Mouse (Mus musculus) ES-E14 (cell line): ENCODE data around the gene Noxo1. TPM values are rescaled to one million over a fixed set of nuclear protein-coding genes. Genes with fewer than 3 reads are reported as not detected.
"Not testable (repeated sequence)": the region's sequence is repeated elsewhere in the genome, so short reads cannot be mapped to it uniquely, and the experiment has no call there.

Experiments
- DNase-seq: peaks from one replicate; pipeline ENCODE4 v3.0.0-alpha.2; 2013; ENCODE audit warnings: low read depth, low spot score
- H3K27ac ChIP-seq: 2 replicates; pipeline ENCODE4 v1.5.1; 2012; ENCODE audit warnings: low read depth, mild to moderate bottlenecking, low read length, moderate library complexity, mixed read lengths; ENCODE audit not compliant: poor library complexity, insufficient read depth, severe bottlenecking
- H3K36me3 ChIP-seq: 2 replicates; pipeline ENCODE4 v1.6.1; 2012; ENCODE audit warnings: mild to moderate bottlenecking, low read length, moderate library complexity, mixed read lengths; ENCODE audit not compliant: control insufficient read depth, poor library complexity, insufficient read depth, severe bottlenecking
- H3K4me1 ChIP-seq, 2 experiments: fragments of 150-350 bp in 1 of 2; sonication (generic) in 1 of 2; 2 replicates each; pipeline ENCODE4 v1.6.1; 2012; ENCODE audit warnings: low read length in 2 of 2, mild to moderate bottlenecking in 1 of 2, mixed read lengths in 1 of 2; ENCODE audit not compliant: control insufficient read depth in 2 of 2, insufficient read depth in 2 of 2, poor library complexity in 1 of 2
- H3K4me3 ChIP-seq, 2 experiments: fragments of 150-350 bp in 1 of 2; sonication (generic) in 1 of 2; 2 replicates each; pipeline ENCODE4 v1.5.1; 2012; ENCODE audit warnings: low read length in 2 of 2, low read depth in 1 of 2, mild to moderate bottlenecking in 1 of 2, mixed read lengths in 1 of 2; ENCODE audit not compliant: insufficient read depth in 1 of 2, poor library complexity in 1 of 2, severe bottlenecking in 1 of 2
- H3K9ac ChIP-seq: 2 replicates; pipeline ENCODE4 v1.6.1; 2012; ENCODE audit warnings: low read depth, mild to moderate bottlenecking, low read length, mixed read lengths; ENCODE audit not compliant: poor library complexity, insufficient read depth, severe bottlenecking
- H3K9me3 ChIP-seq: fragments of 150-350 bp; sonication (generic); 2 replicates; pipeline ENCODE4 v1.6.1; 2012; ENCODE audit warnings: low read depth, mild to moderate bottlenecking, low read length; ENCODE audit not compliant: control insufficient read depth, insufficient read depth
- CHD2 ChIP-seq: IDR thresholded peaks from 2 replicates; pipeline ENCODE4 v1.6.1; 2014; ENCODE audit warnings: mild to moderate bottlenecking, low read depth, low read length, inconsistent platforms
- HCFC1 ChIP-seq: IDR thresholded peaks from 2 replicates; pipeline ENCODE4 v1.6.1; 2012; ENCODE audit warnings: low read length, inconsistent platforms, borderline replicate concordance; ENCODE audit not compliant: insufficient read depth
- MAFK ChIP-seq: IDR thresholded peaks from 2 replicates; pipeline ENCODE4 v1.6.1; 2014; ENCODE audit warnings: mild to moderate bottlenecking, low read depth, low read length, inconsistent platforms; ENCODE audit not compliant: insufficient read depth
- ZC3H11A ChIP-seq: IDR thresholded peaks from 2 replicates; pipeline ENCODE4 v1.6.1; 2012; ENCODE audit warnings: low read depth, mild to moderate bottlenecking, inconsistent platforms, low read length, borderline replicate concordance
- ZNF384 ChIP-seq: IDR thresholded peaks from 2 replicates; pipeline ENCODE4 v1.6.1; 2012; ENCODE audit warnings: low read depth, low read length, inconsistent platforms
- in situ Hi-C, 2 experiments: fragments of 600-800 bp; cut with MboI; formaldehyde crosslinking; loops; one replicate each; pipeline ENCODE4 v1.15.1; 2025; ENCODE audit warnings: low sequenced_read_pairs in 2 of 2, inconsistent platforms in 1 of 2; ENCODE audit not compliant: unreplicated experiment in 2 of 2
- total RNA-seq: library from RNA; depleted of rRNA; stranded (reverse); fragments of 300-350 nt; gene quantifications from 2 replicates; pipeline ENCODE4 v1.2.3, GENCODE M21; 2012

Gene Noxo1
- total RNA-seq, 1 experiment = 2.9 TPM

- H3K9ac ChIP-seq = peak within 1 kb of the TSS; percentile 61
- no peak for TF ChIP-seq ZNF384
- no peak for TF ChIP-seq HCFC1
- TF ChIP-seq CHD2 = no peak
- TF ChIP-seq MAFK = no peak
- no peak for TF ChIP-seq ZC3H11A
- H3K27ac ChIP-seq = no peak within 1 kb of the TSS; the same call in 1 of the 2 replicates
- peaks cover 0 to 2% of the 10 kb centered on the region in 2 experiments; a peak in 1 of 4 replicates for H3K4me1 ChIP-seq
- peaks cover 43% of the 10 kb centered on the region for H3K36me3 ChIP-seq
- no peaks in the 10 kb centered on the region for H3K9me3 ChIP-seq
- H3K4me3 ChIP-seq = peak within 1 kb of the TSS; percentile 77 to 87
- no peak for DNase-seq
- in situ Hi-C loops = no loop called here
Measured at GRCm38 (mm10) chr17:24717943-24718342, 21.9 kb downstream of the Noxo1 start, which contains the start of the genes Rnf151 and Rps2. Rnf151 (minus strand) TSS chr17:24718063. Rps2 (plus strand) TSS chr17:24718116.

- H3K9ac ChIP-seq = peak overlapping the region; percentile 90
- H3K4me1 ChIP-seq, in situ Hi-C loops, H3K9me3 ChIP-seq, H3K27ac ChIP-seq, DNase-seq: not testable (repeated sequence)
- H3K4me3 ChIP-seq = peak overlapping the region; percentile 77 to 87
- peaks cover 43% of the 10 kb centered on the region for H3K36me3 ChIP-seq
Measured at GRCm38 (mm10) chr17:24718938-24719337, 22.9 kb downstream of the Noxo1 start.

GRCm38 (mm10) chr17:24719494-24720222 is 23.6 kb downstream of the Noxo1 start:
- peak; percentile 96 for DNase-seq
- Histone ChIP-seq H3K27ac (peak overlapping the region; percentile 73), H3K4me3 (peak overlapping the region; percentile 82 to 87), H3K36me3 (peaks cover 43% of the 10 kb centered on the region), H3K9me3 (no peaks in the 10 kb centered on the region), H3K9ac (peak overlapping the region; percentile 90), H3K4me1 (peaks cover 0 to 4% of the 10 kb centered on the region in 2 experiments; a peak in 1 of 4 replicates)
- in situ Hi-C loops = no loop called here
- TF ChIP-seq ZC3H11A (no peak), HCFC1 (peak; percentile 79), CHD2 (peak; percentile 95)

GRCm38 (mm10) chr17:24720616-24721015 is 24.6 kb downstream of the Noxo1 start:
- not testable (repeated sequence) for H3K27ac ChIP-seq, DNase-seq

GRCm38 (mm10) chr17:24721383-24721955 is 25.4 kb downstream of the Noxo1 start:
- H3K4me1 ChIP-seq, in situ Hi-C loops, DNase-seq, H3K9me3 ChIP-seq, H3K27ac ChIP-seq: not testable (repeated sequence)
- H3K9ac ChIP-seq = peak overlapping the region; percentile 81
- peaks cover 36% of the 10 kb centered on the region for H3K36me3 ChIP-seq
- peak overlapping the region; percentile 58 to 76 for H3K4me3 ChIP-seq

More at GRCm38 (mm10) chr17:24720616-24721015, 24.6 kb downstream of the Noxo1 start:
- Histone ChIP-seq H3K36me3 (peaks cover 43% of the 10 kb centered on the region), H3K9ac (peak overlapping the region; percentile 82), H3K4me3 (peak overlapping the region; percentile 67 to 82)
- H3K4me1 ChIP-seq, H3K9me3 ChIP-seq, in situ Hi-C loops: not testable (repeated sequence)
